Mouse (Mus musculus) C2C12 (cell line): ENCODE data around the gene Zmym4.

Experiments used
- CEBPB ChIP-seq: IDR thresholded peaks from one replicate; pipeline ENCODE4 v1.6.1; 2011; ENCODE audit warnings: low read depth, mild to moderate bottlenecking, control low read depth, moderate library complexity
- CTCF ChIP-seq: IDR thresholded peaks from one replicate; pipeline ENCODE4 v1.5.1; 2011; ENCODE audit not compliant: control insufficient read depth, insufficient read depth, insufficient read length
- USF1 ChIP-seq: IDR thresholded peaks from one replicate; pipeline ENCODE4 v1.6.1; 2011; ENCODE audit warnings: low read depth, mild to moderate bottlenecking, control low read depth, moderate library complexity

GRCm38 (mm10) chr4:126889879-126890278 is 78.1 kb downstream of the Zmym4 start:
- TF ChIP-seq CTCF (no peak), USF1 (no peak), CEBPB (no peak)
